Mouse (Mus musculus) mouse trophoblast stem cell (cell line): ENCODE measurements around the gene Lrrc8d.

Source experiments
- in situ Hi-C, 2 experiments: fragments of 300-500 bp; cut with MseI, MboI; formaldehyde crosslinking; loops; 2 replicates in 1 of 2; 3 replicates in 1 of 2; pipeline ENCODE4 v1.15.1; 2025

Gene Lrrc8d

GRCm38 (mm10) chr5:105817248-105817976, 117.6 kb downstream of the Lrrc8d start:
- in situ Hi-C loops, result no loop called here

DNA sequence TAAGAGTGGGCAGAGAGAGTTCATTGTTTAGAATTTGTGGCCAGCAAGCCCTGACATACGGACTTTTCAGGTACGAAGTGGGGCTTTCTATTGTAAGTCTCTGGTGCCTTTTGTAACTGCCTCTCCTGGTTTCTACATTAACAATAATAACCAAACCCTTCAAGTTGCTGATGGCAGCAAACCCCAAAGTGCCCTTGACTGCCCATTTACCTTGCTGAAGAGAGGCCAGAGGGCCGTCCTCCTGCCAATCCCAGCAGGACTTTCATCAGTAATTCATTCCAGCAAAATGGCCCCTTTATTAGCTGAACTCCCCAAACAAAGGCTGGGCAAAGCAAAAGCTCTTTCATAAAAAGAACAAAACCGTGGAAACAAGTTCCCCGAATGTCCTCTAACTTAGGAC, 118.6 kb downstream of the Lrrc8d start:
- in situ Hi-C loops, result no loop called here

- in situ Hi-C loops, result no loop called here
Measured at GRCm38 (mm10) chr5:105821390-105821789, 121.6 kb downstream of the Lrrc8d start.

GRCm38 (mm10) chr5:105822521-105823498, 123.0 kb downstream of the Lrrc8d start:
- in situ Hi-C loops, result no loop called here

- in situ Hi-C loops, result no loop called here
Measured at GRCm38 (mm10) chr5:105824282-105824681, 124.5 kb downstream of the Lrrc8d start.

DNA sequence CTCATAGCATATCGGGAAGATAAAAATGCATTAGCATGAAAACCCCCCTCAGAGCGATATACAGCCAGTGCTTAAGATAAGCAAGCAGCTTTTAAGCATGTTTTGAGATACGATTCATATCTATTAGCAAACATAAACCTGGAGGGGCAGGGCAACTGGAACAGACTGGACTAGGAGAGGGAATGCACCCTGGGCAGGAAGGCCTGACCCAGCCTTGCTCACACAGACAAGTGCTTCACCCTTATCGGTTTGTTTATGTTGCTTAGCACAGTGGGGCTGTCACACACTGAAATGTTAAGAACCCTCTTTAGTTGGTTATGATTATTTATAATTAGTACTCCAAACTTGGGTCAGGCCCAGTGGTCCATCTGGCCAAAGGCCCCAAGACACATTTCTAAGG, 125.1 kb downstream of the Lrrc8d start:
- in situ Hi-C loops, result no loop called here

DNA sequence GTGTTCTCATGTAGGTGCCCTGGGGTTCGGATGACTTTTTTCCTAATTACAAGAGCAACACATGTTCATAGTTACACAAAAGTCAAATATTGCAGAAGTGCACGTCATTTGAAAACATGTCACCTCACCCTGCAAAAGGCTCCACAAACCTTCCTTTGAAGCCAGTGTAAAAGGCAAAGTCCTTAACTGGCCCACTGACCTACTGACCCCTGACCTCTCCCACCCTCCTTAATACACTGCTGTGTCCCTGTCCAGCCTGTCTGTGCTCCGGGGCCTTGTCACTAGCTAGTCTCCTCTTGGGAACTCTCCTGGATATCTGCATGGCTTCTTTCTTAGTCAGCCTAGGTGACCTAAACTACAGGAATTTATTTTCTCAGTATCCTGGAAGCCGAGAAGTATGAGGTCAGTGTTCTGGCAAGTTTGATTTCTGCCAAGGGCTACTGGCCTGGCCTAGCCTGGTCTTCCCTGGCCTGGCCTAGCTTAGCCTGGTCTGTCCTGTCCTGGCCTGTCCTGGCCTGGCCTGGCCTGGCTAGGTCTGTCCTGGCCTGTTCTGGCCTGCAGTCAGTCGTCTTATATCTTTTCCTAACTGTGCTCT, 127.2 kb downstream of the Lrrc8d start:
- in situ Hi-C loops, result no loop called here

DNA sequence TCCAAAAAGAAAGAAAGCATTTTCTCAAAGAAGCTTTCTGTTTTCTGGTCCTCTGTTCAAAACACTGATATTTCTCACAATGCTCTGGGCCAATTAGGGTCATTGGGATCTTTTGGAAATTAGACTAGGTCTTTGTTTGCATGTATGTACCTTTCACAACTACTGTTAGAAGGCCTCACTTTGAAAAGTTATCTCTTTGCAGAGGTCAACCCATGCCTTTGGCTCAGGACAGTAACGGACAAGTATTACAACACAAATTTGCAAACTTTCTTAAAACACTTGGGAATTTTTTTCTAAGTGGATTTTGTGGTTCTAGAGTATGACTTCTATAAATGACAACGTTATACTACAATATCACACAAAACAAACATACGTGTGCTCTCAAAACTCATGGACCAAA, 128.3 kb downstream of the Lrrc8d start:
- in situ Hi-C loops, result no loop called here

DNA sequence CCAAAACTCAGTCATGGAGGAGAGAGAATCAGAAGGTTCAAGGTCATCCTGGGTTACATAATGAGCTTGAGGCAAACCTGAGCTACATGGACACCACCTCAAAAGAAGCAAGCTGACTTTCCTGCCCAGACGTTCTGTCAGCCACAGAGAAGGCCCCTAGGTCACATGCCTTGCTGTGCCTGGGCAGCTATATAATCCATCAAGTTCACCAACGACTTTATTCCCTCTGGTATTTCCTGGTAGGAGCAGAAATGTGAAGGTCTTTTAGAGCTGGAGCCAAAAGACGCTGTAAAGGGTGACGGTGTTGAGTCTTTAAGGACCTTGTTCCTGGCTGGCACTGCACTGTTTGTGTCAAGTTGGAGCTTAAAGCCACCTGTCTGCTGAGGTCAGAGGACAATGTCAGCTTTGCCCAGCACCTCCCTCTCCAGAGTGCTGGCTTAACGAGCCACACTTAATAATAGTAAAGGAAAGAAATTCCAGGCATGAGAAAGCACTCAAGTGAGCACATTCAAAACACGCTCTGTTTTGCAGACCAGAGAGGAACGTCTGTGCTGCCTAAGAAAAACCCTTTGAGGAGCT, 129.3 kb downstream of the Lrrc8d start:
- in situ Hi-C loops, result no loop called here

GRCm38 (mm10) chr5:105832140-105832539, 132.4 kb downstream of the Lrrc8d start:
- in situ Hi-C loops, result no loop called here

- in situ Hi-C loops, result no loop called here
Measured at GRCm38 (mm10) chr5:105833923-105834322, 134.2 kb downstream of the Lrrc8d start.

DNA sequence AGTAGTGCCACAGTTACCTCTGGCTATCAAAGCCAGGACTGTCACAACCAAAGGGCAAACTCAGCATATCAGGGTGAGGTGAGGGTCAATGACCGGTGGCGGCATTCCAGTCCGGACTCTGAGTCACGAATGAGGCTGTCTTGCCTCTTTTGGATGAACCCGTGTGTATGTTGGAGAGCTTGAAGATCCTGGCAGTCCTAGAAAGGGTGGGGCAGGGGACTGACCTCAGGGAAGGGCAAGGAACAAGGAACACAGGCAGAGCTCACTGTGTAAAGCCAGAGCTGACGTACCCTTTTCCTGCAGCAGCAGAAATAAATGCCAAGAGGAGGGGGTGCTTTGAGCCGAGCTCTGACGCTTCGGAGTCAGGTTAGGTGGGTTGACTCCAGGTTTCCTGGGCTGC, 136.2 kb downstream of the Lrrc8d start:
- in situ Hi-C loops, result no loop called here

GRCm38 (mm10) chr5:105839740-105840310, 140.1 kb downstream of the Lrrc8d start:
- in situ Hi-C loops, result no loop called here

- in situ Hi-C loops, result no loop called here
Measured at GRCm38 (mm10) chr5:105844044-105844753, 144.4 kb downstream of the Lrrc8d start.

- in situ Hi-C loops, result no loop called here
Measured at GRCm38 (mm10) chr5:105845041-105845440, 145.3 kb downstream of the Lrrc8d start.

DNA sequence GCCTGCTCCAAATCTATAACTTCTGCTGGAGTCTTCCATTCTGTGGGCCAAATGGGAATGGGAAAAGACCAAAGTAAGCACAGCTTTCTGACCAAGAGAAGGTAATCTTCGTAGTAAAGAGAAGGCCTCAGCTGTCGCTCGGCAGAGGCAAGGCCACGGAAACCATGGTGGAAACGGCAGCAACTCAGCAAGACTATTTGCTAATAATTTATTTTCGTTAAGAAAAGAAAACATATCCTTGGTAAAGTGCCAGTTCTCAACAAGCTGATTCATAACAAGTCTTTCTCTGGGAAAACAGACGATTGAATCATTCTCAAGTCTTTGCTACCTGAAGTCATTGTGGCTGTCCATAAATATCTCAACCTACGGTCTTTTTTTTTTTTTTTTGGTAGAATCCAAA, 148.0 kb downstream of the Lrrc8d start:
- in situ Hi-C loops, result no loop called here

GRCm38 (mm10) chr5:105849222-105849621, 149.5 kb downstream of the Lrrc8d start:
- in situ Hi-C loops, result no loop called here

- in situ Hi-C loops, result no loop called here
Measured at GRCm38 (mm10) chr5:105849643-105850042, 149.9 kb downstream of the Lrrc8d start.

GRCm38 (mm10) chr5:105853271-105853670, 153.5 kb downstream of the Lrrc8d start:
- in situ Hi-C loops, result no loop called here

DNA sequence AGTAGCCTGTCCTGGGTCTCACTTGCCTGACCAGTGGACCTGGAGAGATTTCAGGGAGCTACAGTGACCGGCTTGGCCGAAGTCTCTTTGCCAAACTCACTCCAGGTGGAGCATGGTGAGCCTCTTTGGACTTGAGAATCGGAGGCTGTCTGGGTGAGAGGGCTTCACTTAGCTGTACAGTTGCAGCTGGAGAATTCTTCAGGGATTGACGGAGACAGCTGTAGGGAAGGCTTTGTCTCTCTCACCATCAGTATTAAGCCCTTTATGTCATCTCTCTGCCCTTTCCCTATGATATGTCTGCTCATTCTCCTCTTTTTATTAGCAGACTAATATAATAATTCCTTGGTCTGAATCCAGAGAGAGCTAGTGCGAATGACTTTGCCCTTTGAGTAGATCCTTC, 157.7 kb downstream of the Lrrc8d start:
- in situ Hi-C loops, result no loop called here
